Mouse (Mus musculus) G1E (cell line): ENCODE data around the gene 9130230L23Rik.

Source experiments
- CTCF ChIP-seq: IDR thresholded peaks from 2 replicates; pipeline ENCODE4 v1.5.1; 2012; ENCODE audit warnings: low read depth, low read length, inconsistent platforms, mixed read lengths
- GATA1 ChIP-seq: IDR thresholded peaks from 2 replicates; pipeline ENCODE4 v1.6.1; 2012; ENCODE audit warnings: borderline replicate concordance, low read length, inconsistent platforms, mixed read lengths
- GATA2 ChIP-seq: IDR thresholded peaks from 2 replicates; pipeline ENCODE4 v1.6.1; 2012; ENCODE audit warnings: low read depth, low read length, inconsistent platforms, borderline replicate concordance
- POLR2AphosphoS5 ChIP-seq: IDR thresholded peaks from 2 replicates; pipeline ENCODE4 v1.6.1; 2012; ENCODE audit warnings: low read depth, low read length, inconsistent platforms; ENCODE audit not compliant: insufficient replicate concordance
- TAL1 ChIP-seq: conservative IDR thresholded peaks from 2 replicates; pipeline ENCODE4 v1.6.1; 2012; ENCODE audit warnings: low read depth, low read length, inconsistent platforms, mixed read lengths

- TF ChIP-seq CTCF (no peak), TAL1 (no peak), POLR2AphosphoS5 (no peak), GATA1 (no peak), GATA2 (no peak)
These were observed 54.3 kb downstream of the 9130230L23Rik start for GRCm38 (mm10) chr5:65949822-65950221.
